Mouse (Mus musculus) embryonic facial prominence, embryonic 10.5 days (tissue): ENCODE measurements around the gene Mgmt. TPM values are rescaled to one million over a fixed set of nuclear protein-coding genes. Genes with fewer than 3 reads are reported as not detected.

Experiments used
- DNase-seq: peaks from one replicate; pipeline ENCODE4 v3.0.0-alpha.2; 2017; ENCODE audit warnings: low spot score
- H3K27ac ChIP-seq: fragments of 300-500 bp; sonication (generic); replicated peaks from 2 replicates; pipeline ENCODE4 v1.5.1; 2016; ENCODE audit warnings: mild to moderate bottlenecking
- H3K27me3 ChIP-seq: fragments of 300-500 bp; sonication (generic); replicated peaks from 2 replicates; pipeline ENCODE4 v1.6.1; 2016; ENCODE audit warnings: low read depth, mild to moderate bottlenecking; ENCODE audit not compliant: poor library complexity, severe bottlenecking
- H3K36me3 ChIP-seq: fragments of 300-500 bp; sonication (generic); replicated peaks from 2 replicates; pipeline ENCODE4 v1.6.1; 2016; ENCODE audit warnings: mild to moderate bottlenecking, moderate library complexity
- H3K4me1 ChIP-seq: fragments of 300-500 bp; sonication (generic); 2 replicates; pipeline ENCODE4 v1.6.1; 2016
- H3K4me3 ChIP-seq: fragments of 300-500 bp; sonication (generic); 2 replicates; pipeline ENCODE4 v1.5.1; 2016; ENCODE audit warnings: mild to moderate bottlenecking, moderate library complexity
- H3K9me3 ChIP-seq: fragments of 300-500 bp; sonication (generic); 2 replicates; pipeline ENCODE4 v1.6.1; 2016; ENCODE audit warnings: mild to moderate bottlenecking
- WGBS: fragments of 180-500 bp; shearing (Covaris S2); methylation state at CpG from one replicate; pipeline ENCODE4 v1.1.7; 2016; 5-methylcytosine and 5-hydroxymethylcytosine counted together
- polyA plus RNA-seq: library from polyadenylated mRNA; unstranded; fragments of >200 nt; fragmentation: Nextera tagmentation; extraction: Ambion mirVana; gene quantifications from 2 replicates; pipeline ENCODE4 v1.2.1, GENCODE M21; 2016

The Mgmt gene
- polyA plus RNA-seq, 1 experiment from 2014 or later, result 5.8 TPM

- WGBS, result 66% methylated on average over 8 of the region's 8 CpGs
- Histone ChIP-seq H3K4me1 (peaks cover 30% of the 10 kb centered on the region), H3K4me3 (no peak overlapping the region), H3K36me3 (no peaks in the 10 kb centered on the region), H3K27ac (no peak overlapping the region), H3K9me3 (no peaks in the 10 kb centered on the region), H3K27me3 (no peaks in the 10 kb centered on the region)
- no peak for DNase-seq
These were observed 146.2 kb downstream of the Mgmt start for GRCm38 (mm10) chr7:137040646-137041045.

GRCm38 (mm10) chr7:137046891-137047290 lies 152.5 kb downstream of the Mgmt start:
- Histone ChIP-seq H3K4me3 (no peak overlapping the region), H3K27me3 (no peaks in the 10 kb centered on the region), H3K27ac (no peak overlapping the region), H3K36me3 (no peaks in the 10 kb centered on the region), H3K9me3 (no peaks in the 10 kb centered on the region), H3K4me1 (peaks cover 21% of the 10 kb centered on the region)
- no peak for DNase-seq
- WGBS, result 90% methylated on average over 4 of the region's 4 CpGs

GRCm38 (mm10) chr7:137048086-137048922 lies 153.9 kb downstream of the Mgmt start:
- H3K9me3 ChIP-seq, result no peaks in the 10 kb centered on the region
- peak overlapping the region; percentile 57 for H3K27ac ChIP-seq
- WGBS, result 58% methylated on average over 8 of the region's 8 CpGs

GRCm38 (mm10) chr7:137054343-137054742 lies 159.9 kb downstream of the Mgmt start:
- H3K4me1 ChIP-seq, result peaks cover 5% of the 10 kb centered on the region; the same call in 1 of the 2 replicates
- no peaks in the 10 kb centered on the region for H3K36me3 ChIP-seq
- H3K4me3 ChIP-seq, result no peak overlapping the region
- no peaks in the 10 kb centered on the region for H3K27me3 ChIP-seq
- WGBS, result 75% methylated on average over 5 of the region's 5 CpGs
- no peaks in the 10 kb centered on the region for H3K9me3 ChIP-seq
- no peak overlapping the region for H3K27ac ChIP-seq
- no peak for DNase-seq

More at GRCm38 (mm10) chr7:137048086-137048922, 153.9 kb downstream of the Mgmt start:
- Histone ChIP-seq H3K27me3 (no peaks in the 10 kb centered on the region), H3K4me3 (no peak overlapping the region), H3K4me1 (peaks cover 21% of the 10 kb centered on the region), H3K36me3 (no peaks in the 10 kb centered on the region)
- peak; percentile 22 for DNase-seq

GRCm38 (mm10) chr7:137056126-137056525 lies 161.7 kb downstream of the Mgmt start:
- Histone ChIP-seq H3K9me3 (no peaks in the 10 kb centered on the region), H3K36me3 (no peaks in the 10 kb centered on the region), H3K27ac (no peak overlapping the region; the same call in 1 of the 2 replicates), H3K4me3 (no peak overlapping the region), H3K27me3 (no peaks in the 10 kb centered on the region), H3K4me1 (peaks cover 5% of the 10 kb centered on the region; the same call in 1 of the 2 replicates)
- 57% methylated on average over 5 of the region's 5 CpGs for WGBS
- no peak for DNase-seq

- Histone ChIP-seq H3K4me1 (peaks cover 13% of the 10 kb centered on the region), H3K9me3 (no peaks in the 10 kb centered on the region), H3K27ac (no peak overlapping the region), H3K36me3 (no peaks in the 10 kb centered on the region), H3K4me3 (no peak overlapping the region), H3K27me3 (no peaks in the 10 kb centered on the region)
- WGBS, result 38% methylated on average over 3 of the region's 3 CpGs
- DNase-seq, result peak; percentile 38
These were observed 166.1 kb downstream of the Mgmt start for GRCm38 (mm10) chr7:137060488-137060887.

GRCm38 (mm10) chr7:137061109-137061508 lies 166.7 kb downstream of the Mgmt start:
- H3K27me3 ChIP-seq, result no peaks in the 10 kb centered on the region
- H3K27ac ChIP-seq, result no peak overlapping the region
- H3K4me3 ChIP-seq, result no peak overlapping the region
- 92% methylated on average over 6 of the region's 6 CpGs for WGBS
- H3K9me3 ChIP-seq, result no peaks in the 10 kb centered on the region
- H3K36me3 ChIP-seq, result no peaks in the 10 kb centered on the region
- peaks cover 11% of the 10 kb centered on the region for H3K4me1 ChIP-seq
- no peak for DNase-seq

GRCm38 (mm10) chr7:137064255-137064654 lies 169.8 kb downstream of the Mgmt start:
- Histone ChIP-seq H3K27me3 (no peaks in the 10 kb centered on the region), H3K9me3 (no peaks in the 10 kb centered on the region), H3K4me1 (peaks cover 7% of the 10 kb centered on the region), H3K27ac (no peak overlapping the region), H3K36me3 (no peaks in the 10 kb centered on the region), H3K4me3 (no peak overlapping the region)
- WGBS, result 91% methylated on average over 9 of the region's 9 CpGs
- DNase-seq, result no peak

GRCm38 (mm10) chr7:137065408-137065807 lies 171.0 kb downstream of the Mgmt start:
- DNase-seq, result no peak
- H3K27me3 ChIP-seq, result peaks cover 6% of the 10 kb centered on the region; the same call in 1 of the 2 replicates
- peaks cover 7% of the 10 kb centered on the region for H3K4me1 ChIP-seq
- WGBS, result 91% methylated on average over 5 of the region's 5 CpGs
- no peaks in the 10 kb centered on the region for H3K36me3 ChIP-seq
- H3K27ac ChIP-seq, result no peak overlapping the region
- H3K9me3 ChIP-seq, result no peaks in the 10 kb centered on the region
- H3K4me3 ChIP-seq, result no peak overlapping the region

- Histone ChIP-seq H3K36me3 (no peaks in the 10 kb centered on the region), H3K4me3 (no peak overlapping the region), H3K4me1 (peaks cover 7% of the 10 kb centered on the region), H3K27me3 (peaks cover 6% of the 10 kb centered on the region; the same call in 1 of the 2 replicates), H3K9me3 (no peaks in the 10 kb centered on the region), H3K27ac (no peak overlapping the region)
- 90% methylated on average over 3 of the region's 3 CpGs for WGBS
- no peak for DNase-seq
These were observed 171.8 kb downstream of the Mgmt start for GRCm38 (mm10) chr7:137066211-137066610.

GRCm38 (mm10) chr7:137066997-137067396 lies 172.6 kb downstream of the Mgmt start:
- 0 out of 2 replicates have a peak, but pooled peaks cover 3% of the 10 kb centered on the region for H3K4me1 ChIP-seq
- WGBS, result 88% methylated on average over 4 of the region's 4 CpGs
- H3K4me3 ChIP-seq, result no peak overlapping the region
- no peaks in the 10 kb centered on the region for H3K36me3 ChIP-seq
- DNase-seq, result no peak
- H3K27me3 ChIP-seq, result peaks cover 6% of the 10 kb centered on the region; the same call in 1 of the 2 replicates
- H3K27ac ChIP-seq, result no peak overlapping the region
- H3K9me3 ChIP-seq, result no peaks in the 10 kb centered on the region

- no peak overlapping the region for H3K4me3 ChIP-seq
- H3K4me1 ChIP-seq, result 0 out of 2 replicates have a peak, but pooled peaks cover 3% of the 10 kb centered on the region
- H3K36me3 ChIP-seq, result no peaks in the 10 kb centered on the region
- H3K27ac ChIP-seq, result no peak overlapping the region
- 90% methylated on average over 6 of the region's 6 CpGs for WGBS
- H3K27me3 ChIP-seq, result peaks cover 6% of the 10 kb centered on the region
- no peaks in the 10 kb centered on the region for H3K9me3 ChIP-seq
- no peak for DNase-seq
These were observed 173.3 kb downstream of the Mgmt start for GRCm38 (mm10) chr7:137067758-137068157.

- no peak for DNase-seq
- 88% methylated on average over 5 of the region's 5 CpGs for WGBS
- Histone ChIP-seq H3K9me3 (no peaks in the 10 kb centered on the region), H3K27ac (no peak overlapping the region), H3K27me3 (peaks cover 6% of the 10 kb centered on the region), H3K4me1 (peaks cover 8% of the 10 kb centered on the region; the same call in 1 of the 2 replicates), H3K4me3 (no peak overlapping the region), H3K36me3 (no peaks in the 10 kb centered on the region)
These were observed 174.4 kb downstream of the Mgmt start for GRCm38 (mm10) chr7:137068796-137069195.
